Mouse (Mus musculus): ENCODE data around the gene Hoxc6. TPM values are rescaled to one million over a fixed set of nuclear protein-coding genes. Genes with fewer than 3 reads are reported as not detected.

Gene Hoxc6
- total and polyA plus RNA-seq, 3 experiments, result 0.42 to 4.5 (median 0.79) TPM

DNA sequence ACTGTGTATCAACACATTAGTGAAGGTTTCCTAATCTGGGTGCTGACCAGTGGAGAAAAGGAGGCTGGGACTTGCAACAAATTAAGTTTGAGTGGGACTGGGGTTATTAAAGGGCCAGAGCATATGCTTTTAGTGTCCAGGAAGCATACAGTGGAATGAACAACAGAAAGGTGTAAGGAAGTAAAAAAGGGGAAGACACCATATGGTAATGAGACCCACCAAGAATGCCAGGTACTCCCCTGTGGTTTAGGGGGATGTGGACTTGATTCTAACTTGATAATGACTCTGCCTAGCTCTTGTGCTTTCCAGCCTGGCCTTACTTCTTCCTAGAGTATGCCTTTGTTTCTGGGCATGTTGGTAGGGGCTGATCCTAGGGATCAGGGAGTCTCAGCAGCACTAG lies 55.2 kb downstream of the Hoxc6 start:
- no peak for TF ChIP-seq IRF4 (IDR thresholded peaks at IDR 0.05; ENCODE audit: low read depth, low read length)
- TF ChIP-seq BHLHE40 (IDR thresholded peaks at IDR 0.05; ENCODE audit: low read depth, low read length), result no peak
- no peak for TF ChIP-seq MYC (IDR thresholded peaks at IDR 0.05; ENCODE audit: low read depth, low read length)
- no peak for TF ChIP-seq MEF2A (IDR thresholded peaks at IDR 0.05; ENCODE audit: borderline replicate concordance, low read depth, low read length)
- TF ChIP-seq ELF1 (IDR thresholded peaks at IDR 0.05; ENCODE audit: low read depth, low read length), result peak; percentile 13; the same call in 1 of the 2 replicates
- no peak for TF ChIP-seq E2F4 (IDR thresholded peaks at IDR 0.05; ENCODE audit: insufficient replicate concordance, low read depth, low read length)
- no peak overlapping the region for H3K4me2 ChIP-seq (ENCODE audit: insufficient read depth, low read depth, poor library complexity, severe bottlenecking)
- dilution Hi-C loops (cut with MboI; ENCODE audit: extremely low pct_ligation_motif_present, extremely low pct_unique_long_range_greater_than_20kb, low sequenced_read_pairs) (no loop called here), in situ Hi-C loops (cut with MboI; ENCODE audit: low pct_ligation_motif_present, low pct_unique_long_range_greater_than_20kb, low sequenced_read_pairs) (no loop called here)
- no peak overlapping the region for H3K27ac ChIP-seq (ENCODE audit: insufficient read depth, low read depth)
- H3K9ac ChIP-seq (ENCODE audit: insufficient read depth, low read depth), result no peak overlapping the region
- no peak overlapping the region for H3K4me3 ChIP-seq (replicated peaks in 1 of 3; ENCODE audit: low read depth in 2 of 3, low read length in 2 of 3, poor library complexity in 1 of 3)
- no peaks in the 10 kb centered on the region for H3K79me2 ChIP-seq (replicated peaks; ENCODE audit: control insufficient read depth, extremely low read depth, insufficient read depth, poor library complexity, severe bottlenecking)
- no peaks in the 10 kb centered on the region for H3K27me3 ChIP-seq (replicated peaks)
- H3K36me3 ChIP-seq (replicated peaks in 1 of 2; ENCODE audit: control insufficient read depth in 1 of 2, insufficient read depth in 1 of 2, low read length in 1 of 2), result no peaks in the 10 kb centered on the region
- peaks cover 10 to 58% of the 10 kb centered on the region in 2 experiments for H3K4me1 ChIP-seq (ENCODE audit: control insufficient read depth in 1 of 2, insufficient read depth in 2 of 2)
- H3K9me3 ChIP-seq (replicated peaks; ENCODE audit: low read length), result no peaks in the 10 kb centered on the region
- peak; percentile 45 for DNase-seq (ENCODE audit: extremely low read depth)

GRCm38 (mm10) chr15:103056396-103056795 lies 58.3 kb downstream of the Hoxc6 start:
- H3K9me3 ChIP-seq (replicated peaks; ENCODE audit: low read length), result no peaks in the 10 kb centered on the region
- H3K79me2 ChIP-seq (replicated peaks; ENCODE audit: control insufficient read depth, extremely low read depth, insufficient read depth, poor library complexity, severe bottlenecking), result no peaks in the 10 kb centered on the region
- peaks cover 10 to 47% of the 10 kb centered on the region in 2 experiments for H3K4me1 ChIP-seq (ENCODE audit: control insufficient read depth in 1 of 2, insufficient read depth in 2 of 2)
- DNase-seq (ENCODE audit: extremely low read depth), result no peak
- in situ Hi-C loops (cut with MboI; ENCODE audit: low pct_ligation_motif_present, low pct_unique_long_range_greater_than_20kb, low sequenced_read_pairs) (no loop called here), dilution Hi-C loops (cut with MboI; ENCODE audit: extremely low pct_ligation_motif_present, extremely low pct_unique_long_range_greater_than_20kb, low sequenced_read_pairs) (no loop called here)
- H3K27me3 ChIP-seq (replicated peaks), result no peaks in the 10 kb centered on the region
- TF ChIP-seq MXI1 (IDR thresholded peaks at IDR 0.05; ENCODE audit: low read depth, low read length) (no peak), MAX (IDR thresholded peaks at IDR 0.05; ENCODE audit: low read length) (no peak), POLR2AphosphoS2 (IDR thresholded peaks at IDR 0.05; ENCODE audit: low read depth, low read length) (no peak), TBP (conservative IDR thresholded peaks at IDR 0.05; ENCODE audit: low read depth, low read length) (no peak), IRF4 (IDR thresholded peaks at IDR 0.05; ENCODE audit: low read depth, low read length) (no peak), MAZ (IDR thresholded peaks at IDR 0.05; ENCODE audit: low read depth, low read length) (no peak), ZNF384 (IDR thresholded peaks at IDR 0.05; ENCODE audit: low read depth, low read length) (no peak), E2F4 (IDR thresholded peaks at IDR 0.05; ENCODE audit: insufficient replicate concordance, low read depth, low read length) (no peak), KAT2A (IDR thresholded peaks at IDR 0.05; ENCODE audit: insufficient replicate concordance, low read length) (no peak), TCF12 (IDR thresholded peaks at IDR 0.05; ENCODE audit: low read depth, low read length) (no peak), MAFK (IDR thresholded peaks at IDR 0.05; ENCODE audit: insufficient replicate concordance, low read length) (no peak), ZMIZ1 (IDR thresholded peaks at IDR 0.05; ENCODE audit: low read depth, low read length) (no peak), USF2 (conservative IDR thresholded peaks at IDR 0.05; ENCODE audit: low read depth, low read length) (no peak), ZC3H11A (IDR thresholded peaks at IDR 0.05; ENCODE audit: low read depth, low read length) (no peak), SMC3 (IDR thresholded peaks at IDR 0.05; ENCODE audit: low read depth, low read length) (no peak), CHD2 (IDR thresholded peaks at IDR 0.05; ENCODE audit: low read length) (no peak), JUN (IDR thresholded peaks at IDR 0.05; ENCODE audit: insufficient read depth, low read depth, low read length) (no peak), MYC (IDR thresholded peaks at IDR 0.05; ENCODE audit: low read depth, low read length) (no peak), NRF1 (IDR thresholded peaks at IDR 0.05; ENCODE audit: low read depth, low read length) (no peak)
- no peaks in the 10 kb centered on the region for H3K36me3 ChIP-seq (replicated peaks in 1 of 2; ENCODE audit: control insufficient read depth in 1 of 2, insufficient read depth in 1 of 2, low read length in 1 of 2)
- no peak overlapping the region for H3K9ac ChIP-seq (ENCODE audit: insufficient read depth, low read depth)
- H3K4me3 ChIP-seq (replicated peaks in 1 of 3; ENCODE audit: low read depth in 2 of 3, low read length in 2 of 3, poor library complexity in 1 of 3), result no peak overlapping the region
- no peak overlapping the region for H3K4me2 ChIP-seq (ENCODE audit: insufficient read depth, low read depth, poor library complexity, severe bottlenecking)
- no peak overlapping the region for H3K27ac ChIP-seq (ENCODE audit: insufficient read depth, low read depth)
